Mouse (Mus musculus) G1E (cell line): ENCODE measurements around the gene Tsfm. TPM values are rescaled to one million over a fixed set of nuclear protein-coding genes. Genes with fewer than 3 reads are reported as not detected.

Experiments used
- ATAC-seq: 2 replicates; pipeline ENCODE4 v1.8.0; 2016; ENCODE audit warnings: mild to moderate bottlenecking; ENCODE audit not compliant: insufficient number of reproducible peaks, poor library complexity, low FRiP score, severe bottlenecking; ENCODE audit errors: extremely low read depth
- DNase-seq: peaks from one replicate; pipeline ENCODE4 v3.0.0; 2012; ENCODE audit warnings: low spot score
- H3K27me3 ChIP-seq: 2 replicates; pipeline ENCODE4 v1.6.1; 2012; ENCODE audit warnings: mild to moderate bottlenecking, low read length, inconsistent platforms; ENCODE audit not compliant: insufficient read depth
- H3K36me3 ChIP-seq: replicated peaks from 2 replicates; pipeline ENCODE3; 2012; ENCODE audit warnings: mild to moderate bottlenecking, inconsistent platforms
- H3K4me1 ChIP-seq: 2 replicates; pipeline ENCODE4 v1.6.1; 2012; ENCODE audit warnings: low read depth, low read length, inconsistent platforms, mixed read lengths; ENCODE audit not compliant: insufficient read depth
- H3K4me3 ChIP-seq: 2 replicates; pipeline ENCODE4 v1.5.1; 2012; ENCODE audit warnings: low read depth, mild to moderate bottlenecking, inconsistent platforms, low read length, moderate library complexity, mixed read lengths
- H3K9me3 ChIP-seq: replicated peaks from 2 replicates; pipeline ENCODE4 v1.6.1; 2012; ENCODE audit warnings: inconsistent platforms
- CTCF ChIP-seq: IDR thresholded peaks from 2 replicates; pipeline ENCODE4 v1.5.1; 2012; ENCODE audit warnings: low read depth, low read length, inconsistent platforms, mixed read lengths
- GATA1 ChIP-seq: IDR thresholded peaks from 2 replicates; pipeline ENCODE4 v1.6.1; 2012; ENCODE audit warnings: borderline replicate concordance, low read length, inconsistent platforms, mixed read lengths
- GATA2 ChIP-seq: IDR thresholded peaks from 2 replicates; pipeline ENCODE4 v1.6.1; 2012; ENCODE audit warnings: low read depth, low read length, inconsistent platforms, borderline replicate concordance
- POLR2AphosphoS5 ChIP-seq: IDR thresholded peaks from 2 replicates; pipeline ENCODE4 v1.6.1; 2012; ENCODE audit warnings: low read depth, low read length, inconsistent platforms; ENCODE audit not compliant: insufficient replicate concordance
- TAL1 ChIP-seq: conservative IDR thresholded peaks from 2 replicates; pipeline ENCODE4 v1.6.1; 2012; ENCODE audit warnings: low read depth, low read length, inconsistent platforms, mixed read lengths
- polyA plus RNA-seq: library from polyadenylated mRNA; stranded (reverse); fragments of >175 nt; gene quantifications from 2 replicates; pipeline ENCODE4 v1.2.3, GENCODE M21; 2012
- total RNA-seq, 2 experiments: library from RNA; stranded (forward) in 1 of 2; stranded (reverse) in 1 of 2; fragments of 200-1000 nt in 1 of 2; fragments of >200 nt in 1 of 2; fragmentation: Nextera tagmentation in 1 of 2; gene quantifications; 2 replicates each; pipeline ENCODE4 v1.2.3; 2014 to 2017

Gene Tsfm
- total and polyA plus RNA-seq, 3 experiments = 44.5 to 58.9 (median 53.2) TPM

DNA sequence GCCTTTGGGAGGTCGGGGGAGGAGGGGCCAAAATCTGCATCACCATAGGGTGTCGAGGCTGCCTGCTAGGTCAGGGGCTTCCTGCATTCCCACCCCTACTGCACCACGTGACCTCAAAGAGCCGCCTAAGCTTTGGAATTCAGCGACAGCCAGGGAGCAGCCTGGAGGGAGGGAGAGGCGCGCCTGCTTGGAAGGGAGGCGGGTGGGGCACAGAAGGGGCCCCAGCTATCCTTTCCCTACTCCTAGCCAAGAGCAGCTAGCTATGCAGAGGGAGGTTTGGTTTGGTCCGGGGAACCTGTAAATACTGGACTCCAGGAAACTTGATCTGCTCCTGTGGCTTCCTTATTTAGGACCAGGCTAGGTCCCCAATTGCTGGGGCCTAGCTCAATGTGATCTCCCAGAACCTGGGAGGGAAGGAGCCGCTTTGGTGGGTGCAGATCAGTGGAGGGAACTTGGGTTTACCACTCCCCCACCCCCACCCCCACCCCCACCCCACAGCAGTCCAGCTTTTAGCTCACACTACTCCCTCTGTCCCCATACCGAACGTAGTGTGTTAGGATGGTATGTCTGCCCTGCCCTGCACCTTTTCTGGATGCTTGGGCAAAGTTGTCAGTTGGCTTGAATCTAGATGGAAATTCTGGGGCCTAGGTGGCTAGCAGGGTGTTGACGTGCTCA is 58.5 kb downstream of the Tsfm start:
- TF ChIP-seq GATA2 (no peak), TAL1 (no peak), CTCF (no peak), POLR2AphosphoS5 (no peak), GATA1 (no peak)
- Histone ChIP-seq H3K27me3 (peaks cover 56% of the 10 kb centered on the region), H3K4me3 (no peak overlapping the region), H3K9me3 (no peaks in the 10 kb centered on the region), H3K4me1 (peaks cover 11% of the 10 kb centered on the region), H3K36me3 (no peaks in the 10 kb centered on the region)
- ATAC-seq (no peak), DNase-seq (no peak)

DNA sequence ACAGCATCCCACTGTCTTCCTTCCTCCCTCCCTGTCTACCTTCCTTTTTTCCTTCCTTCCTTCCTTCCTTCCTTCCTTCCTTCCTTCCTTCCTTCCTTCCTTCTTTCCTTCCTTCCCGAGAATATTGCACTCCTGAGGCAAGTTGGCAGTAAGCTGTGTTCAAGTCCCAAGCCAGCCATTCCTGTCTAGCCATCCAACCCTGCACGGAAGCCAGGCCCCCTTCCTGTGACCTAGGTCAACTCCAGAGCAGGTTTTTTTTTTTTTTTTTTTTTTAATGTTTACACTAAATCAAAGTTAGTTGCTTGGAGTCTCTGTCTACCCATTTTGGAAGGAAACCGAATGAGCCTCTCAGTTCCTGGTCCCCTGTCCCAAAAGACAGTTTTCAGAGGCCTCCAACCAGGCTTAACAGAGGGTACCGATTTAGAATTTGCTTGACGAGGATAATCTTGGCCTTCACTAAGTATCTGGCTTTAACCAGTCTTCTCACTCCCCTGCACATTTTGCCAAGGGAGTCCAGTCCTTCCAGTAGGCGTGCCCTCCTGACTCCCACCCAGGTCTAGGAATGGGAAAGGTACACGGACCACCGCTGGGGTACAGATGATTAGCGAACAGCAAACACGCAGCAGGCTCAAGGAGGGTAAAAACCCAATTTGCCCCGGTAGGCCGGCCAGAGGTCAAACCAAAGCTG is 59.1 kb downstream of the Tsfm start:
- H3K4me1 ChIP-seq = peaks cover 8% of the 10 kb centered on the region
- DNase-seq = no peak
- no peaks in the 10 kb centered on the region for H3K9me3 ChIP-seq
- H3K36me3 ChIP-seq = no peaks in the 10 kb centered on the region
- peaks cover 52% of the 10 kb centered on the region for H3K27me3 ChIP-seq
- H3K4me3 ChIP-seq = no peak overlapping the region
- TF ChIP-seq GATA1 (no peak), CTCF (no peak), TAL1 (no peak), POLR2AphosphoS5 (no peak), GATA2 (no peak)
- ATAC-seq = no peak

DNA sequence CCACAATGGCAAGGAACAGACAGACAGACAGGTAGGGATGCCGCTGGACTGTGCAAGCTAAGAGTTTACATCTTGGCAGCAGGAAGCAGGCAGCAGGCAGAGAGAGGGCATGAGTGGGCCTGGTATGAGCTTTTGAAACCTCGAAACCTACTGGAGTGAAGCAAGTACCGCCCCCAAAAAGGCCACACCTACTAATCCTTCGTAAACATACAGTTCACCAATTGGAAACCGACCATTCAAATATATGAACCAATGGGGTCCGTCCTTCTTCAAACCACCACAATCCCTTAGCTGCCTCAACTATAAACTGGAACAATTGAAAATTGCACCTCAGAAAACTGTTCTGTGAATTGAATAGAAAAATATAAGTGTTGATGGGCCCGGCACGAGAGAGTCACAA is 66.8 kb downstream of the Tsfm start:
- peaks cover 6% of the 10 kb centered on the region for H3K4me1 ChIP-seq
- no peak for DNase-seq
- H3K36me3 ChIP-seq = no peaks in the 10 kb centered on the region
- H3K27me3 ChIP-seq = peaks cover 24% of the 10 kb centered on the region
- H3K9me3 ChIP-seq = no peaks in the 10 kb centered on the region
- ATAC-seq = no peak
- H3K4me3 ChIP-seq = no peak overlapping the region
- TF ChIP-seq CTCF (no peak), GATA2 (no peak)

- TF ChIP-seq TAL1 = no peak
- no peak for ATAC-seq
- peaks cover 24% of the 10 kb centered on the region for H3K27me3 ChIP-seq
- H3K4me3 ChIP-seq = no peak overlapping the region
- no peaks in the 10 kb centered on the region for H3K9me3 ChIP-seq
- H3K4me1 ChIP-seq = peaks cover 6% of the 10 kb centered on the region
- DNase-seq = no peak
- H3K36me3 ChIP-seq = no peaks in the 10 kb centered on the region
Observed at GRCm38 (mm10) chr10:126962966-126963330, 67.7 kb downstream of the Tsfm start.

GRCm38 (mm10) chr10:126962271-126962965 is 68.2 kb downstream of the Tsfm start:
- Histone ChIP-seq H3K9me3 (no peaks in the 10 kb centered on the region), H3K36me3 (no peaks in the 10 kb centered on the region), H3K4me3 (no peak overlapping the region; the same call in 1 of the 2 replicates), H3K4me1 (peaks cover 6% of the 10 kb centered on the region), H3K27me3 (peaks cover 29% of the 10 kb centered on the region)
- no peak for DNase-seq
- TF ChIP-seq CTCF (no peak), GATA1 (no peak), TAL1 (no peak), GATA2 (no peak), POLR2AphosphoS5 (no peak)
- ATAC-seq = peak; percentile 63

DNA sequence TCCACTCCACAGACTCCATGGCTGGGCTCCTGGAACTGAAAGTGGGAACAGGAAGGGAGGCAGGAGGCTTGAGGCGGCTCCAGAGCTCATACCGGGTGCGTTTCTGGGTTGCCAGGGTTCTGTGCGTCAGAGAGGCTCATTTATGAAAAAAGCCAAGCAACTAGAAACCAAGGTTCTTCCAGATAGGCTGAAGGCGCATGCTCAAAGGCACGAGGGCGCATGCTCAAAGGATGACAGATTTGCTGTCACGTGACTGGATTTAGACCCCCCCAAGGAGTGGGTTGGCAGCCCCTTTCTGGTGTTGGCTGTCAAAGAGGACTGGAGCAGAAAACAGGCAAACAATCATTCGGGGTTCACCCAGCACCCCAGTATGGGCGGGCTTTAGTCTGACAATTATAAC is 68.9 kb downstream of the Tsfm start:
- Histone ChIP-seq H3K27me3 (peaks cover 34% of the 10 kb centered on the region), H3K9me3 (no peaks in the 10 kb centered on the region), H3K4me1 (peaks cover 6% of the 10 kb centered on the region), H3K36me3 (no peaks in the 10 kb centered on the region), H3K4me3 (no peak overlapping the region)
- ATAC-seq = no peak
- DNase-seq = no peak
- TF ChIP-seq GATA1 (no peak), POLR2AphosphoS5 (no peak), TAL1 (no peak), GATA2 (no peak), CTCF (no peak)

Other genes with a start within 250 kb of the Tsfm start
- 6.8 and 13.4 TPM in 2 replicates for gene Atp23, start 129.5 kb downstream of the Tsfm start, total RNA-seq (2014; fragmentation: Nextera tagmentation)
- 15.1 and 19.7 TPM in 2 replicates for gene Atp23, start 129.5 kb downstream of the Tsfm start, total RNA-seq (2017)
- gene Atp23, start 129.5 kb downstream of the Tsfm start, polyA plus RNA-seq = 9.9 and 15.3 TPM in 2 replicates
- 67.2 and 81.4 TPM in 2 replicates for gene Ctdsp2, start 52.1 kb downstream of the Tsfm start, total RNA-seq (2014; fragmentation: Nextera tagmentation)
- 28.1 and 30.2 TPM in 2 replicates for gene Ctdsp2, start 52.1 kb downstream of the Tsfm start, total RNA-seq (2017)
- 143 and 162 TPM in 2 replicates for gene Ctdsp2, start 52.1 kb downstream of the Tsfm start, polyA plus RNA-seq
- gene Avil, start 30.1 kb downstream of the Tsfm start, total RNA-seq (2014; fragmentation: Nextera tagmentation) = not detected in 2 replicates
- 0.05 TPM in 1 of 2 replicates, not detected in the other for gene Avil, start 30.1 kb downstream of the Tsfm start, total RNA-seq (2017)
- gene Avil, start 30.1 kb downstream of the Tsfm start, polyA plus RNA-seq = 0.02 TPM in 1 of 2 replicates, not detected in the other
- gene Mettl1, start 10.6 kb upstream of the Tsfm start, total RNA-seq (2014; fragmentation: Nextera tagmentation) = 36.0 and 49.6 TPM in 2 replicates
- 11.2 and 11.3 TPM in 2 replicates for gene Mettl1, start 10.6 kb upstream of the Tsfm start, total RNA-seq (2017)
- 21.9 and 33.4 TPM in 2 replicates for gene Mettl1, start 10.6 kb upstream of the Tsfm start, polyA plus RNA-seq
- 0.68 and 0.97 TPM in 2 replicates for gene Eef1akmt3, start 10.7 kb upstream of the Tsfm start, total RNA-seq (2014; fragmentation: Nextera tagmentation)
- 0.11 and 0.17 TPM in 2 replicates for gene Eef1akmt3, start 10.7 kb upstream of the Tsfm start, total RNA-seq (2017)
- 0.09 and 0.17 TPM in 2 replicates for gene Eef1akmt3, start 10.7 kb upstream of the Tsfm start, polyA plus RNA-seq
- 2.1 and 4.9 TPM in 2 replicates for gene Cyp27b1, start 17.4 kb upstream of the Tsfm start, total RNA-seq (2014; fragmentation: Nextera tagmentation)
- 0.33 TPM in 1 of 2 replicates, not detected in the other for gene Cyp27b1, start 17.4 kb upstream of the Tsfm start, total RNA-seq (2017)
- 0.17 TPM in 2 replicates for gene Cyp27b1, start 17.4 kb upstream of the Tsfm start, polyA plus RNA-seq
- 0.68 and 1.1 TPM in 2 replicates for gene March9, start 29.3 kb upstream of the Tsfm start, total RNA-seq (2014; fragmentation: Nextera tagmentation)
- gene March9, start 29.3 kb upstream of the Tsfm start, total RNA-seq (2017) = 1.2 and 1.3 TPM in 2 replicates
- 0.63 and 0.88 TPM in 2 replicates for gene March9, start 29.3 kb upstream of the Tsfm start, polyA plus RNA-seq
- gene Cdk4, start 32.7 kb upstream of the Tsfm start, total RNA-seq (2014; fragmentation: Nextera tagmentation) = 532 and 608 TPM in 2 replicates
- 648 and 675 TPM in 2 replicates for gene Cdk4, start 32.7 kb upstream of the Tsfm start, total RNA-seq (2017)
- gene Cdk4, start 32.7 kb upstream of the Tsfm start, polyA plus RNA-seq = 1,726 and 1,826 TPM in 2 replicates
- gene Tspan31, start 39.4 kb upstream of the Tsfm start, total RNA-seq (2014; fragmentation: Nextera tagmentation) = 163 and 186 TPM in 2 replicates
- 73.6 and 83.9 TPM in 2 replicates for gene Tspan31, start 39.4 kb upstream of the Tsfm start, total RNA-seq (2017)
- 30.3 and 41.8 TPM in 2 replicates for gene Tspan31, start 39.4 kb upstream of the Tsfm start, polyA plus RNA-seq
- 0.15 and 1.3 TPM in 2 replicates for gene Agap2, start 44.4 kb upstream of the Tsfm start, total RNA-seq (2014; fragmentation: Nextera tagmentation)
- under 0.01 and 1.1 TPM in 2 replicates for gene Agap2, start 44.4 kb upstream of the Tsfm start, total RNA-seq (2017)
- 0.07 and 0.26 TPM in 2 replicates for gene Agap2, start 44.4 kb upstream of the Tsfm start, polyA plus RNA-seq
- 47.9 and 55.4 TPM in 2 replicates for gene Os9, start 90.3 kb upstream of the Tsfm start, total RNA-seq (2014; fragmentation: Nextera tagmentation)
- 95.7 and 99.7 TPM in 2 replicates for gene Os9, start 90.3 kb upstream of the Tsfm start, total RNA-seq (2017)
- gene Os9, start 90.3 kb upstream of the Tsfm start, polyA plus RNA-seq = 110 and 126 TPM in 2 replicates
- gene B4galnt1, start 134.4 kb upstream of the Tsfm start, total RNA-seq (2014; fragmentation: Nextera tagmentation) = 173 and 188 TPM in 2 replicates
- gene B4galnt1, start 134.4 kb upstream of the Tsfm start, total RNA-seq (2017) = 65.0 and 66.7 TPM in 2 replicates
- 292 and 318 TPM in 2 replicates for gene B4galnt1, start 134.4 kb upstream of the Tsfm start, polyA plus RNA-seq
- 8.4 and 10.1 TPM in 2 replicates for gene Slc26a10, start 149.8 kb upstream of the Tsfm start, total RNA-seq (2014; fragmentation: Nextera tagmentation)
- 0.58 and 0.98 TPM in 2 replicates for gene Slc26a10, start 149.8 kb upstream of the Tsfm start, total RNA-seq (2017)
- gene Slc26a10, start 149.8 kb upstream of the Tsfm start, polyA plus RNA-seq = 0.68 and 0.94 TPM in 2 replicates
- gene Arhgef25, start 159.2 kb upstream of the Tsfm start, total RNA-seq (2014; fragmentation: Nextera tagmentation) = 49.0 and 70.1 TPM in 2 replicates
- 43.0 and 51.4 TPM in 2 replicates for gene Arhgef25, start 159.2 kb upstream of the Tsfm start, total RNA-seq (2017)
- 98.4 and 120 TPM in 2 replicates for gene Arhgef25, start 159.2 kb upstream of the Tsfm start, polyA plus RNA-seq
- gene Dtx3, start 164.9 kb upstream of the Tsfm start, total RNA-seq (2014; fragmentation: Nextera tagmentation) = 318 and 360 TPM in 2 replicates
- 95.8 and 125 TPM in 2 replicates for gene Dtx3, start 164.9 kb upstream of the Tsfm start, total RNA-seq (2017)
- gene Dtx3, start 164.9 kb upstream of the Tsfm start, polyA plus RNA-seq = 213 and 260 TPM in 2 replicates
- gene Pip4k2c, start 180.7 kb upstream of the Tsfm start, total RNA-seq (2014; fragmentation: Nextera tagmentation) = 136 and 141 TPM in 2 replicates
- 126 and 133 TPM in 2 replicates for gene Pip4k2c, start 180.7 kb upstream of the Tsfm start, total RNA-seq (2017)
- gene Pip4k2c, start 180.7 kb upstream of the Tsfm start, polyA plus RNA-seq = 130 and 151 TPM in 2 replicates
- 0.10 TPM in 1 of 2 replicates, not detected in the other for gene Kif5a, start 232.5 kb upstream of the Tsfm start, total RNA-seq (2014; fragmentation: Nextera tagmentation)
- 0.11 and 0.17 TPM in 2 replicates for gene Kif5a, start 232.5 kb upstream of the Tsfm start, total RNA-seq (2017)
- 0.04 and 0.22 TPM in 2 replicates for gene Kif5a, start 232.5 kb upstream of the Tsfm start, polyA plus RNA-seq
- 135 TPM in 2 replicates for gene Dctn2, start 235.5 kb upstream of the Tsfm start, total RNA-seq (2014; fragmentation: Nextera tagmentation)
- 139 and 154 TPM in 2 replicates for gene Dctn2, start 235.5 kb upstream of the Tsfm start, total RNA-seq (2017)
- gene Dctn2, start 235.5 kb upstream of the Tsfm start, polyA plus RNA-seq = 161 and 175 TPM in 2 replicates